Mouse (Mus musculus) erythroblast, embryonic 14.5 days (primary cell): ENCODE results near the gene Slc25a28.

Experiments
- GATA1 ChIP-seq: IDR thresholded peaks from 2 replicates; pipeline ENCODE4 v1.6.1; 2012; ENCODE audit warnings: low read length, inconsistent platforms, mixed read lengths
- TAL1 ChIP-seq: IDR thresholded peaks from 3 replicates; pipeline ENCODE4 v1.6.1; 2012; ENCODE audit warnings: low read length, inconsistent platforms, mixed read lengths

DNA sequence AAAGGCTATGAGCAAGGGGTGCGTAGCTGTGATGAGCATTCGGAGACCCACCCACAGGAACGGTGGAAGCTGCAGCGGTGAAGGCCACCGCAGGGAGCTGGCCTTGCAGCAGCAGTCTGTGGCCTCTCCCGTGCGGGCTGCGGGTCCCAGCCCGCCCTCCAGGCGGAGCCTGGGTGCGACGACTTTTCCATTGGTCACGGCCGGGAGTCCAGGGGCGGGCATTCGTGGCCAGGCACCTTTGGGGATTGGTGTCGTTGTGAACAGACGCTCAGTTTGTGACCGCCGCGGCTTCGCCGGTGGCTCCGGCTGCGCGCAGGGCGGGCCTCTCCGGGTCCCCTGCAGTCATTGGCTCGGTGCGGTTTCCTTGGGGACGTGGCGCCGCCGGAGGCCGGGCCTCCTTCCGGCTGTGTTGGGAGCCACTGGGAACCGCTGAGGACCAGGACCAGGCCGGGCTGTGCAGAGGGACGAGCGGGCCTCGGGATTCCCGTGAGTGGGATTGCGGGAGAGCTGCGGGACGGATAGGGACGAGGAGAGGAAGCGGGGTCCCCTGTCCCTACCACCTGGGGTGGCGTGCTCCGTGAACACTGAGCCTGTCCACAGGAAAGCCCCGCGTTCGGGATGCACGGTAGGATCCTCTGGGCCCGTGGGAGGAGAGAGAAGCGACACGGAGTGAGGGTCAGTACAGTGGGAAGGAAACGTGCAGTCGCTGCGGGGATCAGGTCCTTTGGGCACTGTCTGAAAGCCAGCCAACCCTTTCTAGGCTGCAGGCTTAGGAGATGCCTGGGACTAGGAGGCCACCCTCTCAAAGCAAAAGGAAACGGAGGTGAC lies 15.0 kb upstream of the Slc25a28 start, which contains the start of gene Entpd7:
- TF ChIP-seq GATA1 (no peak), TAL1 (no peak)
